Mouse (Mus musculus) mouse embryonic stem cell (cell line): ENCODE data around the gene Diaph3.

Source experiments
- in situ Hi-C, 2 experiments: fragments of 300-500 bp; cut with MboI; formaldehyde crosslinking; loops; 1 replicate in 1 of 2; 3 replicates in 1 of 2; pipeline ENCODE4 v1.14.3; 2019 to 2020; ENCODE audit warnings: low sequenced_read_pairs in 2 of 2, low pct_unique_long_range_greater_than_20kb in 1 of 2, mixed read lengths in 1 of 2; ENCODE audit not compliant: unreplicated experiment in 1 of 2

The Diaph3 gene

DNA sequence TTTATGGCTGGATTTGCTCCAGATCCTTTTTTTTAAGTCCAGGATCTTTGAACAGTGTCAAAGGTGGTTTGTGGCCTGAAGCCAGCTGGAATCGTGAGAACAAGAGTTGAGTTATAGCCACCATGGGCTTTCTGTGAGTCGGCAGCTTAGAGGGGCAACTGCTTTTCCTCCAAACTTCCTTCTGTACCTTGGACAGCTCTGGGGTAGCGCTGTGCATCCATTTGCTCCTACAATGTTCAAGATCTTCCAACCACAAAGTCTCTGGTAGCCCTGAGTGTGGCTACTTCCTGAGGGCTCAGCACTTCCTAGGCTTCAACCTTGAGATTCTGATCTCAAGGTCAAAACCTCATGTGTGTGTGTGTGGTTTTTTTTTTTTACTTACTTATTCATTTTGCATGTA, 437.0 kb downstream of the Diaph3 start:
- in situ Hi-C loops, result no loop called here

DNA sequence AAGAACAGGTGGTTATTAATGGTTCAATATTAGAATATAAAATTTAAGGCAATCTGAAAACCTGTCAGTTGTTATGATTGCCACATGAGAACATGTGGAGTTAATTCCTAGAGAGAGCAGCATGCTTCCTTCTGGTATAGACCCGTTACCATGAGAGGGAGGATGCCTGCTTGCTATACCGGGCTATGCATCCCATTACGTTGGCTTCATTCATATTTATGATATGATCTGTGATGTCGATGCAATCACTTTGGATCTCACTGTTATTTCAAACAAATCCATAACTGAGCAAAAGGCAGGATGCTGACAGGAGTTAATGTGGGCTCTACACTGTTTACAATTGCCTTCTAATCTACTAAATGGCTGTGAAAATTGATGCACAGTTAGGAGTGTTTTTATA, 439.9 kb downstream of the Diaph3 start:
- in situ Hi-C loops, result no loop called here

DNA sequence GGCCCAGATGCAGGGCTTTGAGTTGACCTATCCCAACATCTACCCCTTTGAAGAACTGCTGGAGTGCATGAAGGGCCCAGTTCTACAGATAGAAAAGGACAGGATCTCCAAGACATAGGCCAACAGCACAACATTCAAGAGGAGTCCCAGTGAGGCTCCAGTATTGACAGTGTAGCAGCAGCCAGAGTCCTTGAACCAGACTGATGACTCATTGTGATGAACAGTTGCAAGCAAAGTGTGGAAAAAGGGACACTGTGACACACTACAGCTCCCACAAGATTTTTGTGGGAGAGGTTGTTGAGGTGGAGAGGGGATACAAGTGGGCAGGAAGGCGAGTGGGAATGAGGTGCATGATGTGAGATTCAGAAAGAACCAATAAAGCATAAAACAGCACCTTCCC, 443.1 kb downstream of the Diaph3 start:
- in situ Hi-C loops, result no loop called here

DNA sequence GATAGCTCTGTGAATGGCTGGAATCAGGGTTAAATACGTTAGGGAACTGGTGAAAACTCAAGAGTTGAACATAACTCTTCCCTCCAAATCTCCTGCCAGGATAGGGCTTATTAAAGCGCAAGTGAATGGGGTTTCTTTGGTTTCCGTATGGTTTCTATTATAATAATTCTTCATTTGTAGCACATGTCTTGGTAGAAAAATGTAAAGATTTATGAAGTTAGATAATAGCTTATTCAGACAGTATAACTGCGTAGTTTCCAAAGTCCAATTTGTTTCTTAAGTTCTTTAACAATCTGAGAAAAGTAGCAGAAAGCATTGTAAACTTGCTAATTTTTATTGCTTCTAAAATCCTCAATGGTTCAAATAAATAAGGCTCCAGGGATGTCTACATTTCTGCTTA, 448.3 kb downstream of the Diaph3 start:
- in situ Hi-C loops, result no loop called here

DNA sequence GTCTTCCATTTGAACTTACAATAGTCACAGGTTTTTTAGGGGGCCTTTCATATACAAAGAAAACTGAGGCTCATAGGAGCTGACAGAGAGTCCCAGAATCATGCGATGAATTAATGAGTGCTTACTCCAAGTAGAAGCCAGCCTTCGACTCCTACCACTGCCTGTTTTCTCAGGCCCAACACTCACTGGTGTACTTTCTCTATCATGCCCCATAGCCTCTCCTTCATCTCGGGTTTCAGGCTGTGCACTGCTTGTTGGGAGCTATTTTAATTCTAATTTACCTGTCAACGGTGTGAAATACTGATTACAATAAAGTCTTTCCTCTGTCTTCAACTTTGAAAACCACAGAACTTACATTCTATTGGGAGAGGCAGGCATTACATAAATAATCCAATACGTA, 449.7 kb downstream of the Diaph3 start:
- in situ Hi-C loops, result no loop called here

DNA sequence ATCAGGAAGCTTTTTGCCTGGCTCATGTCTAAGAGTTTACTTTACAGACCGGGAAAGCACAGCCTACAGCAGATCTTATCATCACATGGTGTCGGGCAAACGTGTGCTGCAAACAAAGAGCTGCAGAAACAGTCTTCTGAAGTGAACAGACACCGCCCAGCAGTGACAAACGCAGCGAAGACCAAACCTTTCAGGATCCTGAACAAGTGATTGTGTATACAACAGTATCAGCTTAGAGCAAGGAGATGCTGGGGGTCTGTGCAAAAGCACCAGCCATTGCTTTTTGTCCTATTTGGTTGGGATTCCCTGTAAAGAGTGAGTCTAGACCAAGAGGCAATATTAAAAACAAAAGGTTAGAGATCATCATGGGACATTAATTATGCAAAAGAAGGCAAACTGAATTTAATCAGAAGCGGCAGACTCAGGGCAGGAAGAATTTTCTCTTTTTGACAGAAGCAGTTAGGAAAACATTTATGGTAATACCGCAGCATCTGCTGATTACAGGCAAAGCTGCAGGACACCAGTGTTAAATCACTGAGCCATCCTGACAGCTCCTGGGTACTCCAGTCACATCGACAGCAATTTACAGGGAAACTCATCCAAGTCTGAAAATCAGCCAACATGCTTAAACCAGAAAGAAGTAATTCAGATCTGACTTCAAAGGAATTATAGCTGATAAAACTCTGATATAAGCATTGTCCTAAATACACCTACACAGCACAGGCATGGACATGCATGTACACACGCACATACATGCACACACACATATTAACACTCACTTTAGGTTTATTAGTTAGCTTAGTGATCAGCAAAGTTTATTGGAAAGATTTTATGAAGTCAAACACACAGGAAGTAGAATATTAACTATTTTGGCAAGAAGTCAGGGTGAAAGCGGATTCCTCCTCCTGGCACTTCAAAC, 456.2 kb downstream of the Diaph3 start:
- in situ Hi-C loops, result no loop called here

DNA sequence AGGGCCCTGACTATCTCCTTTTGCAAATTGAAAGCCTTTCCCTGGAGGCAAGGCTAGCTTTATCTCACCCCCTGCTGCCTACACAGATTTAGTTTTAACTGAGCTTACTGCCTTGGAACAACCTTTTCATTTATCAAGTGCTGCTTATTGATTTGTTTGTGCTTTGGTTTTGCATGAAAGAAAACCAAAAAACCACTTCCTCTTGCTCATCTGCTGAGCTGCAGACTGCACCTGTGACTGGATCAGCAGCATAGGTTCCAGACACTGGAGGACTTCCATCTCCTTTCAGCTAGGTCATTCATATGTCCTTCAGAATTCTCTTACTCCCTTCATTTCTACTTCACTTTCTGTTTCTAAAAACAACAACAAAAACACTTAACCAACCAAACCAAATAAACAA, 459.1 kb downstream of the Diaph3 start:
- in situ Hi-C loops, result no loop called here

DNA sequence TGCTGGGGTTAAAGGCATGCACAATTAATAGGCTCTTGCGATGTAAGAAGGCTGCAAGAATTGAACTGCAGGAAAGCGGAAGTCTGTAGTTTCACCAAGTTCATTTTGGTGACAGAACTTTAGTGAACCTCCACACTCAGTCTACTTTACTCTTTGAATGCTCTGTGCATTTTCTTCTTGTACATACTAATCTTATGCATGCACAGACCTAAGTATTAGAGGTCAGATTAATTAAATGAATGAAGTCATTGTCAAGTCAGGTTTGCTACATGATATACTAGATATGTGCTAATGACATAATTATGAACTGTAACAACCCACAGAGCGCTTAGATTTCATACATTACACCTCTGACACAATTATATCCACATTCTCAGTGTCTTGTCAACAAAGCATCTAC, 462.0 kb downstream of the Diaph3 start:
- in situ Hi-C loops, result no loop called here

DNA sequence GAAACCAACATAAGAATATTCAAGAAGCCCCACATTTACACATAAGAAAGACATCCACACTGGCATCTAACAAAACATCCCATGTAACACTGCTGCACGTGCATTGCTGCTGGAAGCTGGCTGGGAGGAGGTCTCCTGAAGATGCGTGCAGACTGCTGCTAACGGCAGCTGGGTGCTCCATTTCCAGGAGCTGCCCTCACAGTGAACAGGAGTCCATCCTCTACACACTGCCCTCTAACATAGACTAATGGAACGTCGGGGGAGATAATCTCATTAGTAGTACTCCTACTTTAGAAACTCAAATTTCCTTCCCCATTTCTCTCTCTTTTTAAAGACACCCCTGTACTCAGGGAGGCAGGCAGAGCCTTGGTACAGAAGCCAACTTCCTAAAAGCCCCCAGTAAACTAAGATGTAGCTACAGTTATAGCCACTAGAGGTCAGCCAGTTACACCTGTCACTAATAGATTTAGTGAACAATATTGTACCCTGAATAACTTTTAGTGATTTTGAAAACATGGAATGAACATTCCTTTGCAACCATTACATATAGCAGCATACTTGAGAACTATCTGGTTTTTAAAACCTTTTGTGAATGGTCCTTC, 462.8 kb downstream of the Diaph3 start:
- in situ Hi-C loops, result no loop called here

DNA sequence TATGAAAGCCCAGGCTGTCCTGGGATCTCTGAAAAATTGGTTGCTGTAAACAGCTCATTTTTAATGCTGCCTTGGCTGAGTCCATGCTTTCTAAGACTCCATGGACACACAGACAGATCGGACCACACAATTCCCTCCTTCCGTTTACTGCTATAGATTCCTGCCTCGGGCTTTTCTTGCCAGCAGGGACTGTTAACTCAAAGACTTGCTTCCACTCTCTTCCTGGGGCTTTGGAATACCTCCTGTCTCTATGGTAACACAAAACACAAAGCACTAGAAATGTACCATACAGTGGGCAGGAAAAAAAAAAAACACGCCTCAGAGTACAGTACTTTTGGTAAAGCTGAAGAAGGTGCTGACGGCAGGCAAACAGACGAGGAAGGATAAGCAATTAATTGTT, 464.0 kb downstream of the Diaph3 start:
- in situ Hi-C loops, result no loop called here

DNA sequence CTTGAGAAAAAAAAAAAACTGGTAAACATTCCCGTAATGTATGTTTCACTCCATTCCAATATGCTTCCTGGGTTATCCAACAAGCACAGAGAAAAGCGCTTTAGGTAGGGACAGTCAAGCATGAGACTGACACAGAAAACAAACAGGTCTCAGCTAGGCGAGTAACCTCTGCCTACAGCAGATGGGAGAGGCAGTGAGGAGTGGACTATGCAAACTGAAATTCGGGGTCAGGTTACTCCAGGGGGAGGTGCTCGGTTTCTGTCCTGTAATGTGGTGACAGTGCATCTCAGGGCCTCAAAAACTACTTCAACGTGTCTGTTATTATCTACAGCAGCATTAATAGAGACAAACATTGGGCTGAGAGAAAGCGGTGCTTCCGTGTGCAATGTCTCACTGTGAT, 465.7 kb downstream of the Diaph3 start:
- in situ Hi-C loops, result no loop called here

DNA sequence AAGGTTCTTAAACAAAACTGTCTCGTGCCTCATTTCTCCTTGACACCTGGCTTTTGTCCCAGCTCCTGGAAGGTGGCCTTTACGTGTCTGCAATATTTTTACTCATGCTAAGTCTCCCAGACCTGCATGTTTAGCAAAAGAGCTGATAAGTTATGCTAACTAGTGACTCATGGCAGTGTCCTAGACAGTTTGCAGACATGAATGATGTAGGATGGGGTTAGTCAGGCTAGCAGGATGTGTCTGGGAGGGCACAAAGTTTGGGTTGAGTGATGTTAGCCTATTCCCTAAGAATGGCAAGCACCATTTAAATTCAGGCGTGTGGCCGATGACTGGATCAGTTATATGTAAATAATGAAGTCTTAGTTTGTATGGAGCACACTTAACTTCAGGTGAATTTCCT, 478.2 kb downstream of the Diaph3 start:
- in situ Hi-C loops, result no loop called here

DNA sequence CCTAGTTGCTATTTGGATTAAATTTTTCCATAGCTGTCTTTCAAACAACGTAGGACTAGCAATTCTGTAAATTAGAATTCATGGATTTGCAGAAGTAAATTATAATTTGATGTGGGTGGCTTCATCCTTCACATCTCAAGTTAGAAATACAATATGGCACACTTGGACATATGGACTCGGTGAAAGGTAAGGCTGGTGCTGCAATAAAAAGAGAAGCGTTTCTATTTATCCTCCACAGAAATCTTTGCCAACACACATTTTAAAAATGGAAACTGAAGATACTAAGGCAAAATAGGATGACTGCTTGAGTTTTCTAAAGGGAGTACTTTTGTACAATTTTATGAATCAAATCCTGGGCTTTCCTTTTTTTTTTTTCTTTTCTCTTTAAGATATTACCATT, 480.5 kb downstream of the Diaph3 start:
- in situ Hi-C loops, result no loop called here

DNA sequence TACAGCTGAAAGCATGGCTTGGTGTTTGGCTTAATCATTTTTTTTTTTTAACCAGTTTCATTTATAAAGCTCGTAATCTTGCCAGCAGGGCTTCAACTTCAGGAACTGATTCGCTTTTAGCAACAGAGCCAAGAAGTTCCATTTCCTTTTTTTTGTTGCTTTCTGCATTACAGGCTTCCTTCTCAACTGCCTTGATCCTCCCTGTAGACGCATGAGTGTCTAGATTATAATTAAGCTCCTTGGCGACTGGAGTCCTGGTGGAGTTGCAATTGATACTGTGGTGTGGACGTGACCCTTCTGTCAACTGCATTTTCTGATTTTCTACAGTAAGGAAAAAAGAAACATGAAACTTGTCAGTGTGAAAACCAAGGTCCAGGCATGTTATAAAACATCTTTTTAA, 484.8 kb downstream of the Diaph3 start:
- in situ Hi-C loops, result no loop called here

DNA sequence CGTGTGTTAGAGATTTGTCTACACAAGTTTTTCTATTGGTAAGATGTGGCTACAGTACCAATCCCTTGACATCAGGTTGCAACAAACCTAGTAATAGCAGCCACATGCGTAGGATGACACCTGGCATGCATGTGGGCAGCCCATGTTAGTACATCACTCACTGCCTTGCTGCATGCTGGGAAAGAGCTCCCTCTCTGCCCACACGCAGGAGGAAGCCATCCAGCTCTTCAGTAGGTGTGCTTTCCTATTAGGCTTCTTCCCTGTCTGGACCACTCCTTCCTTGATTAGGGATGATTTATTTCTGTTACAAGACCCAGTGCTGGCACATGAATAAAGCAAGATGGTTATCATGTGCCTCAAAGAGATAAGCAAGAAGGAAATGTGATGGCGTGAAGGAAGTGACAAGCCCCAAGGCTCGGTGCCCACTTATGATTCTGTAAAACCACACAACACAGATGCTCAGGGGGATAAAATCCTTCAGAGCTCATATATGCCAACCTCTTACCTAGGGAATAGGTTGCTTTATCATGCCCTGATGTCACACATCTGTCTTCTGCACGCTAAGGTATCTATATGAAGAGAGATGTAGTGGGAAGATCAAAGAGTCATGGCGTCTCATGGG, 494.4 kb downstream of the Diaph3 start:
- in situ Hi-C loops, result loop anchor here in 1 of 2 experiments (25.0 kb wide), 1 partner anchor 566 kb away; no protein-coding TSS in a partner anchor

DNA sequence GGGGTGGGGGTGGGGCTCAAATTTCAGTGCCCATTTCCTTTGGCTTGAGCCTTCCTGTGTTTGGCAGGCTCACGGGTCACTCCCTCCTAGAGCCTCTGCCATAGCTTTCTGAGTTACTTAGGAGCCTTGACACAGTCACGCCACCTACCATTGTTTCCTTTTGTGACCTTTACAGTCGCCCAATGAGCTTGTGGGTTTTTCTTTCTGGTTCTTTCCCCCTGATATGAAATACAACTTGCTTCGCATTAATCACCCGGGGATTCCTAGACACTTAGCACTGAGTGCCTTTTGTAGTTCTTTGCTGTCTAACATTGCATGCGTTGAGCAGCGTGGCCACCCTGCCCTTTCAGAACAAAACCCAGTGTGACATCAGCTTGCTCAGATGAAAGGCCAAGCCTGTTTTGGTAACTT, 498.2 kb downstream of the Diaph3 start:
- in situ Hi-C loops, result loop anchor here in 1 of 2 experiments (25.0 kb wide), 1 partner anchor 569 kb away; no protein-coding TSS in a partner anchor

DNA sequence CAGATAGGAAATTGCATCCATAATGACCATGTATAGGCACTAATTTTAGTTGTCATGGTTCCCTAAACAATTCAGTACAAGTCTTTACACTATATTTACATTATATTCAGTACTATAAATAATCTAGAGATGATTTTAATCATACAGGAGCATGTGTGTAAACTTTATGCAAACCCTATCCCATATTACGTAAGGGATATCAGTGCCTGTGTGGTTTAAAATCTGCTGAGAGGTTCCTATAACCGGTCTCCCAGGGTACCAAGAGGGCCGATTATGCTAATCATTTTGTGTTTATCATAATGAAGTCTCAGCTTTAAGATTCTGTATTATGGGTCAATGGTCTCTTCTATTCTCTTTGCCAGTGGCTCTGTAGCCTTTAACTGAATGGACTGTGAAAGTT, 499.2 kb downstream of the Diaph3 start:
- in situ Hi-C loops, result loop anchor here in 1 of 2 experiments (25.0 kb wide), 1 partner anchor 570 kb away; no protein-coding TSS in a partner anchor

DNA sequence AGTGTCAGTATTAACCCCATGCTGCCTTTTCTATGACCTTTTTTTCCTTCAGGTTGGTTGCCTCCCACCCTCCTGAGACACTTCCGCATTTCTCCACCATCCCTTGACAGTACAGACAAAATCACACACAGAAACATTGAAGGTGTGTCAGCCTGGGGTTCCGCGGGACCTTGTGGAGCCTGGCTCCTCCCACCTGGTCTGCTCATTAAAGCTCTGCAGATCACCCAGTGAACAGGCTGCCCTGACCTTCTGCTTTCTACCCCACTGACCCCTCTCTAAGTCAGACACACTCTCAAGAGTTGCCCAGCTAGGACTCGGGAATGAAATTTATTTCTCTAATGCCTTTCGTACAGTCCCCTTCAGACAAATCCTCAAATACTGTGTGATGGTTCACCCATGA, 500.9 kb downstream of the Diaph3 start:
- in situ Hi-C loops, result loop anchor here in 1 of 2 experiments (25.0 kb wide), 1 partner anchor 572 kb away; no protein-coding TSS in a partner anchor

DNA sequence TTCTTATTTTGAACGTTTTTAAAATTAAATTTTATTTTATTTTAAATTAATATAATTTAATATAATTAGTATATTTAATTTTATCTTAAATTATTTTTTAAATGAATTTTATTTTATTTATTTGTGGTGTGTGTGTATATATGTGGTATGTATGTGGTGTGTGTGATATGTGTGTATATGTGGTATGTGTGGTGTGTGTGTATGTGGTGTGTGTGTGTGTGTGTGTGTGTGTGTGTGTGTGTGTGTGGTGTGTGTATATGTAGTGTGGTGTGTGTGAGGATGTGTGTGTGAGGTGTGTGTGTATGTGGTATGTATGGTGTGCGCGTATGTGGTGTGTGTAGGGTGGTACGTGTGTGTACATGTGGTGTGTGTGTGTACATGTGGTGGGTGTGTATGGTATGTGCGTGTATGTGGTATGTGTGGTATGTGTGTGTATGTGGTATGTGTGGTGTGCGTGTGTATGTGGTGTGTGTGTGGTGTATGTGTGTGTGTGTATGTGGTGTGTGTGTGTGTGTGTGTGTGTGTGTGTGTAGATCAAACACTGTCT, 505.4 kb downstream of the Diaph3 start:
- in situ Hi-C loops, result loop anchor here in 1 of 2 experiments (25.0 kb wide), 1 partner anchor 577 kb away; no protein-coding TSS in a partner anchor
